Mouse (Mus musculus): ENCODE results near the gene Mamdc2.
A peak's percentile ranks its signal among the peaks of the same experiment; 100 is the strongest.

Mamdc2 gene

DNA sequence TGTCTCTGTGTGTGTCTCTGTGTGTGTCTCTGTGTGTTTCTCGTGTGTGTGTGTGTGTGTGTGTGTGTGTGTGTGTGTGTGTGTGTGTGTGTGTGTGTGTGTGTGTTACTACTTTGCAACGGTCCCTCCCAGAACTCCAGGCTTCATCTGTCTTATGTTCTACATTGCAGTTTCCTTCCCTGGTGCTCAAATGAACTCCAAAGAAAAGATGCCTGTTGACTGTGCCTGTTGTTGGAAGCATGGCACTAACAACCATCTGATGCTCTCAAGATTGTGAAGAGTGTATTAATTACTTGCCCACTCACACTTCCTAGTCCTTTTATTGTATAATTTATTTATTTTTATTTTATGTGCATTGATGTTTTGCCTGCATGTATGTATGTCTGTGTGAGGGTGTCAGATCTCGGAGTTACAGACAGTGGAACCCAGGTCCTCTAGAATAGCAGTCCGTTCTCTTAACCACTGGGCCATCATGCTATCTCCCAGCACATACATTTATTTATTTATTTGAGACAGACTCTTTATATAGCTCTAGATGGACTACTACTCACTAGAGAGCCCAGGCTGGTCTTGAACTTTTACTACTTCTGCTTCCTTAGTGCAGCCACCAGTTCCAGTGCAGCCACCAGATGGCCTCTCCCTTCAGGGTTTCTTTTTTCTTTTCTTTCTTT lies 174.1 kb downstream of the Mamdc2 start:
- no peak for DNase-seq (ENCODE audit: inconsistent ontology term)

DNA sequence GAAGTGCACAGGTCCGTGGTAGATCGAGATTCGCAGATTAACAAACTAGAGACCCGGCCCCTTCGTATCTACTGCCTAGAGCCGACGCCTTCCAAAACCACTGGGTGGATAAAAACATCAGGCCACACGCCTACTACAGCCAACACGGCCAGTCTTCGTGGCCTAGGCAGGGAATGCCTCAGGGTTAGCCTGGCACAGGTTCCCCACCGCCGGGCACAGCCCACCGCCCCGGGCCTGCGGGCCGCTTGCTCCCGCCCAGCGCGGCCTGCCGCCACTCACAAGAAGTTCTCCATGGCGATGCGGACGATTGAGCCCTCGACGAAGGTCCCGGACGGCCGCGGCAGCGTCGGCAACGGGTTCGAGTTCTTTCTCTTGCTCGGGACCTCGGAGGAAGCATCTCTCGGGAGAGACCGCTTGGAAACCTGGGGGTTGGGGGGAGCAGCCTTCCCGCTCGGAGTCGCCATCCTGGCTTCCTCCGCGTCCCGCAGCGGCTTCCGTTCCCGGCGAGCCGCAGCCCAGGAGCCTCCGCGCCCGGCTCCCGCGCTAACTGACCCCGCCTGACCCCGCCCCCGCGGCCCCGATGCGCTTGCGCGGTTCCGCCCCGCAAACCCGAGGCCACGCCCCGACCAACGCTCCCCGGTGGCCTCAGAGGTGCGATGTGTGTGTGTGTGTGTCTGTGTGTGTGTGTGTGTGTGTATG lies 174.7 kb downstream of the Mamdc2 start, which contains the start of gene Smc5:
Gene Smc5 (minus strand): TSS at position 543 of the 699 bp plus-strand sequence.
- DNase-seq (ENCODE audit: inconsistent ontology term): peak; percentile 92

DNA sequence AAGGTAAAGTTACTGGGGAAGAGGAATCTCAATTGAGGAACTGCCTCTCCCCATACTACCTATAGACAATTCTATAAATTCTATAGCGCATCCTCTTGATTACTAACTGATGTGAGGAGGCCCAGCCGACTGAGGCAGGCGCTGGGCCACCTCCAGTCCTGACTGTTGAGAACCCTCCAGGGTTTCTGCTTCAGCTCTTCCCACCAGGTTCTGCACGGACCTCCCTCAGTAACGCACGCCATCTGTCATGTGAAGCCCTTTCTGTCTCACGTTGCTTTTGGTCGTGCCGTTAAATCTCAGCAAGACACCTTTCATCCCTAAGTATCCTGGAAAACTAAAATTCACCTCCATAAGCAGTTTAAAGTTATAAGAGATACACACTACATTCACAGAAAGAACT lies 191.5 kb downstream of the Mamdc2 start:
- no peak for DNase-seq (ENCODE audit: inconsistent ontology term)

Data from Muller cell, postnatal 12 days (primary cell).